Mouse (Mus musculus) E14TG2a.4 (cell line): ENCODE measurements around the gene Ttll13.

Experiments
- H3K27me3 ChIP-seq: 2 replicates; pipeline ENCODE4 v1.6.1; 2014; ENCODE audit warnings: low read length, control low read depth; ENCODE audit not compliant: insufficient read depth
- H3K36me3 ChIP-seq: 2 replicates; pipeline ENCODE4 v1.6.1; 2014; ENCODE audit warnings: low read length, control low read depth; ENCODE audit not compliant: insufficient read depth
- H3K4me1 ChIP-seq: replicated peaks from 2 replicates; pipeline ENCODE4 v1.6.1; 2014; ENCODE audit warnings: low read depth, low read length, control low read depth
- H3K4me3 ChIP-seq: replicated peaks from 2 replicates; pipeline ENCODE4 v1.5.1; 2014; ENCODE audit warnings: mild to moderate bottlenecking, low read length
- H3K9me3 ChIP-seq: 2 replicates; pipeline ENCODE4 v1.6.1; 2014; ENCODE audit warnings: low read length, control low read depth
- CTCF ChIP-seq: conservative IDR thresholded peaks from 2 replicates; pipeline ENCODE4 v1.5.1; 2014; ENCODE audit warnings: low read length
- NANOG ChIP-seq: IDR thresholded peaks from 2 replicates; pipeline ENCODE4 v1.6.1; 2014; ENCODE audit warnings: borderline replicate concordance, low read length, mixed read lengths
- POU5F1 ChIP-seq: IDR thresholded peaks from 2 replicates; pipeline ENCODE4 v1.6.1; 2014; ENCODE audit warnings: low read length, borderline replicate concordance

Gene Ttll13

DNA sequence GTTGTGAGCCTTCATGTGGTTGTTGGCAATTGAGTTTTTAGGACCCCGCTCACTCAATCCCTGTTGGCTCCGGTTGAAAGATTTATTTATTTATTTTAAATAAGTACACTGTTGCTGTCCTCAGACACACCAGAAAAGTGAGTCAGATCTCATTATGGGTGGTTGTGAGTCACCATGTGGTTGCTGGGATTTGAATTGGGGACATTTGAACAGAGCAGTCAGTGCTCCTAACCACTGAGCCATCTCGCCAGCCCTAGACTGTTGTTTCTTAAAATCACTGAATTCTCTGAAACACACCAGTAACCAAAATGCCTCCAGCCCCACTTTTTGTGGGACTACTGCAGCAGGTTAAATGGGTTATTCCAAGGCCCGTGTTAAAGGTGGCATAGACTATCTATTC lies 52.6 kb downstream of the Ttll13 start:
- H3K36me3 ChIP-seq = peaks cover 79% of the 10 kb centered on the region
- no peak overlapping the region for H3K4me3 ChIP-seq
- H3K27me3 ChIP-seq = no peaks in the 10 kb centered on the region
- H3K9me3 ChIP-seq = no peaks in the 10 kb centered on the region
- H3K4me1 ChIP-seq = peaks cover 66% of the 10 kb centered on the region
- TF ChIP-seq NANOG = no peak
- no peak for TF ChIP-seq POU5F1
- no peak for TF ChIP-seq CTCF

DNA sequence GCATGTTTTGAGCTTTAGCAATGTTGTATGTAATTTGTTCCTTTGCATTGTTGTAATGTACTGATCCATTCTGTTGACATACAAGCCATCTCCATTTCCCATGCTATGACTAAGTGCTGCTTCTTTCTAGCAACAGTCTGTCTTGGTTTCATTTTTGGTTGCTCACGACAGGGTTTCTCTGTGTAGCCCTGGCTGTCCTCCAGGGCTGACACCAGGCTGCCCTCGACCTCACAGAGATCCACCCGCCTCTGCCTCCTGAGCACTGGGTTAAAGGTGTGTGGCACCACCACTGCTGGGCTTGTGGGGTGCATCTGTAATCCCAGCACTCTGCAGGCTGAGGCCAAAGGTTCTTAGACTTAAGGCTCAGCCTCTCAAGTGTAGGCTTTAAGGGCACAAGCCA lies 53.4 kb downstream of the Ttll13 start:
- Histone ChIP-seq H3K27me3 (no peaks in the 10 kb centered on the region), H3K9me3 (no peaks in the 10 kb centered on the region), H3K4me3 (no peak overlapping the region), H3K4me1 (peaks cover 72% of the 10 kb centered on the region), H3K36me3 (peaks cover 87% of the 10 kb centered on the region)
- TF ChIP-seq NANOG (no peak), CTCF (no peak), POU5F1 (no peak)

DNA sequence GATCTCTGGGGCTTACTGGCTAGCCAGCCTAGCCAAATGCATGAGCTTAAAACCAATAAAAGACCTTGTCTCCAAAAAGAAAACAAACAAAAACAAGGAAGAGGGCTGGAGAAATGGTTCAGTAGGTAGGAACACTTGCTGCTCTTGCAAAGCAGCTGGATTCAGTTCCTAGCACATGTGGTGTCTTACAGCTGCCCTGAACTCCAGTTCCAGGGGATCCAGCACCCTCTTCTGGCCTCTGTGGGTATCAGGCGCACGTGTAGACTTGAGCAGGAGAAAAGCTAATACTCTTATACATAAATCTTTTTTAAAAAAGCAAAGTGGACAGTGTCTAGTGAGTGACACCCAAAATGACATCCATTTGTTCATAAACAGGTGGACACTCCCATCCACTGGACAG lies 55.3 kb downstream of the Ttll13 start:
- H3K9me3 ChIP-seq = no peaks in the 10 kb centered on the region
- no peaks in the 10 kb centered on the region for H3K27me3 ChIP-seq
- peaks cover 65% of the 10 kb centered on the region for H3K4me1 ChIP-seq
- H3K4me3 ChIP-seq = no peak overlapping the region
- TF ChIP-seq NANOG (no peak), CTCF (peak; percentile 29)
- H3K36me3 ChIP-seq = peaks cover 99% of the 10 kb centered on the region

DNA sequence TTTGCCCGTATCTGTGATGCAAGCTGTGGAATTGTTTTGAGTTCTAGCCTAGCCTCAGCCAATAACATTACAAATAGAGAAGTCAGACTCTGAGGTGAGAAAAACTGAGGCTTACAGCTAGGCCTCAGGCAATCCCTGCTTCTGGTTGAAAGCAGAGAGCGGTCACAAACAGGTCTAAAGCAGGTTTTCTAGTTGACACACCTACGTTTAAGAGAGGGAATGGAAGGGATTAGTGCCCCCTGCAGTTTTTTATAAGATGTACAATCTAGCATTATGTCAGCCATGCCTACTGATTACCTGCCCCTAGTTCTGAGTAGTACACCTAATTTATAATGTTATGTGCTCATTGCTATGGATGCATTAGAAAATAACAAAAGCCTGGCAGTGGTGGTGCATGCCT lies 61.6 kb downstream of the Ttll13 start:
- no peak for TF ChIP-seq POU5F1
- no peak; the same call in 1 of the 2 replicates for TF ChIP-seq CTCF
- TF ChIP-seq NANOG = no peak
- peaks cover 42% of the 10 kb centered on the region for H3K4me1 ChIP-seq
- H3K4me3 ChIP-seq = no peak overlapping the region
- no peaks in the 10 kb centered on the region for H3K9me3 ChIP-seq
- peaks cover 100% of the 10 kb centered on the region for H3K36me3 ChIP-seq
- H3K27me3 ChIP-seq = no peaks in the 10 kb centered on the region
